Mouse (Mus musculus) liver, adult 2 months (tissue): Measurements from ENCODE around the gene Fat2. TPM values are rescaled to one million over a fixed set of nuclear protein-coding genes. Genes with fewer than 3 reads are reported as not detected.

ENCODE experiments used
- DNase-seq: peaks from one replicate; pipeline ENCODE4 v3.0.0-alpha.2; 2011; ENCODE audit warnings: low read depth, low spot score; ENCODE audit errors: extremely low read depth
- H3K27ac ChIP-seq: fragments of 200-500 bp; replicated peaks from 2 replicates; pipeline ENCODE4 v1.5.1; 2012; ENCODE audit warnings: low read depth, mild to moderate bottlenecking, control low read depth, inconsistent platforms, low read length; ENCODE audit not compliant: insufficient read depth
- H3K27me3 ChIP-seq: fragments of 200-500 bp; 2 replicates; pipeline ENCODE4 v1.6.1; 2012; ENCODE audit warnings: mild to moderate bottlenecking, moderate library complexity, low read length, inconsistent platforms; ENCODE audit not compliant: control insufficient read depth, insufficient read depth
- H3K36me3 ChIP-seq: fragments of 200-500 bp; 2 replicates; pipeline ENCODE4 v1.6.1; 2012; ENCODE audit warnings: low read length, inconsistent platforms; ENCODE audit not compliant: control insufficient read depth, insufficient read depth
- H3K4me1 ChIP-seq: fragments of 200-500 bp; 2 replicates; pipeline ENCODE4 v1.6.1; 2011; ENCODE audit warnings: low read length; ENCODE audit not compliant: control insufficient read depth, insufficient read depth
- H3K4me3 ChIP-seq: fragments of 200-500 bp; 2 replicates; pipeline ENCODE4 v1.5.1; 2011; ENCODE audit warnings: low read depth, mild to moderate bottlenecking, control low read depth, low read length, moderate library complexity; ENCODE audit not compliant: insufficient read depth
- H3K79me2 ChIP-seq: fragments of 200-500 bp; 2 replicates; pipeline ENCODE4 v1.6.1; 2012; ENCODE audit warnings: inconsistent platforms, mild to moderate bottlenecking, low read length, moderate library complexity; ENCODE audit not compliant: control insufficient read depth, insufficient read depth
- H3K9ac ChIP-seq: fragments of 200-500 bp; 2 replicates; pipeline ENCODE4 v1.6.1; 2012; ENCODE audit warnings: low read depth, mild to moderate bottlenecking, control low read depth, inconsistent platforms, low read length
- CTCF ChIP-seq: fragments of 200-500 bp; IDR thresholded peaks from 2 replicates; pipeline ENCODE4 v1.5.1; 2011; ENCODE audit warnings: low read depth, low read length, control low read depth
- POLR2A ChIP-seq: fragments of 200-500 bp; IDR thresholded peaks from 2 replicates; pipeline ENCODE4 v1.6.1; 2011; ENCODE audit warnings: low read length, control low read depth; ENCODE audit not compliant: insufficient read depth; ENCODE audit errors: extremely low read depth
- WGBS: fragments of 180-500 bp; shearing (Covaris S2); methylation state at CpG from one replicate; pipeline ENCODE4 v1.1.7; 2018; 5-methylcytosine and 5-hydroxymethylcytosine counted together
- polyA plus RNA-seq: library from polyadenylated mRNA; depleted of rRNA; stranded (reverse); fragments of >200 nt; gene quantifications from 2 replicates; pipeline ENCODE4 v1.2.3, GENCODE M21; 2012
- total RNA-seq: library from RNA; depleted of rRNA; stranded (reverse); fragments of >200 nt; gene quantifications from 2 replicates; pipeline ENCODE4 v1.2.3, GENCODE M21; 2014

Fat2 gene
- total and polyA plus RNA-seq, 2 experiments: not detected

DNA sequence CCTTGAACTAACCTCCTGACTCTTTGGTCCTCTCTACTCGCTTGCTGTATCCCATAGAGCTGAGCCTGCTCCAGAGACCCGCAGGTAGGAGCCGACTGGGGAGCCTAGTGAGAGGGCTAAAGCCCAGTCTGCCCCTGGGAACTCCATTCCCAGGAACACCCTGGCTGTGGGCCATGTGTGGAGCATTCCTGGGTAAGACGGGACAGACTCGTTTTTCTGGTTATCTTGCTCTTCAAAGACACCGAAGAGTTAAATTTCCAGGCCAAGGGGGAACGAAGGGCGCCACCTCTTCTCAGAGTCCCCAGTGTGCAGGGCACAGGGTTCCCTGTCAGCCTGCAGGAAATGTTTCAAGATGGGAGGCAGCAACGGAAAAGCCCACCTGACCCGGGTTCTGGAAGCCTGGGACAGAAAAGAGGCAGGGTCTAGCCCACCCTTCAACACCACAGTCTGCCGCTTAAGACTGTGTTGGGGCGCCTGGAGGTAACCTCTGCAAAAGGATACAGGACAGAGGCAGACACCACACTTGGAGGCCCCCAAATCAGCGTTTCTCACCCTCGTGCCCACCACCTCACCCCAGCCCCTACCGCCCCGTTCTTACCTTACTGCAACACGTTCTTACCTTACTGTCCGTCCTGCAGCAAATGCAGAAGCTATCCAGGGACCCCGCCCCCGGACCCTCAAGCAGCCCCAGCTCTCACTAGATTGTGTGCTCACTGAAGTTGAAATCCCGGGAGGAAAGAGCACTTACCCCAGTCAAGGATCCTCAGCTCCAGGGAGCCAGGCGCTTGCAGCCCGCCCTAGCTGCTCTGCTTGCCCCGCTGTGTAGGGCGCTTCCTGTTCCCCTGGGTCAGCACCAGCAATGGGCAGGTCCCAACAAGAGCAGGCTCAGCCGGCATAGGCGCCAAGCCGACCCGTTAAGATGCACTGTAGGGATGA lies 22.3 kb downstream of the Fat2 start:
- 30% methylated on average over 29 of the region's 29 CpGs for WGBS
- TF ChIP-seq CTCF (no peak), POLR2A (no peak)
- no peaks in the 10 kb centered on the region for H3K27me3 ChIP-seq
- DNase-seq: no peak
- no peaks in the 10 kb centered on the region for H3K79me2 ChIP-seq
- no peak overlapping the region for H3K4me3 ChIP-seq
- no peak overlapping the region for H3K9ac ChIP-seq
- H3K36me3 ChIP-seq: no peaks in the 10 kb centered on the region
- H3K4me1 ChIP-seq: no peaks in the 10 kb centered on the region
- H3K27ac ChIP-seq: no peak overlapping the region

DNA sequence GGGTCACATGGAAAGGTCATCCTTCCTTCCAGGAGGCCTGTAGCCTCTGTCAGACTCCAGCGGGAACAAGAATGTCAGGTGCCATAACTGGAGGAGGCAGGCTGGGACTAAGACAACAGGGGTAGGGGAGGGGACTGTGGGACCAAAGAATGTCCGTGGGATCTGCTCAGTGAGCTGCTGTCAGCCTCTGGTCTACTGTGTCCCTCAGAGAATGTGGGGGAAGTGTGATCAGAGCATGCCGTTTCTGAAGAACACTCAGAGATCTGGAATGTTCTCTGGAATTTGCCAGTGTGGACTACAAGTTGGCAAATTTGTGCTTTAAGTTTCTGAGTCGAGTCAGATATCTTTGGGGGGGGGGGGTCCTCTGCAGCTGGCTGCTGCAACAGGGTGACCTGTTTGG lies 34.0 kb downstream of the Fat2 start:
- TF ChIP-seq CTCF (no peak), POLR2A (no peak)
- H3K27me3 ChIP-seq: no peaks in the 10 kb centered on the region
- no peaks in the 10 kb centered on the region for H3K36me3 ChIP-seq
- H3K4me1 ChIP-seq: no peaks in the 10 kb centered on the region
- no peak overlapping the region for H3K27ac ChIP-seq
- WGBS: 82% methylated on average over 4 of the region's 4 CpGs
- DNase-seq: no peak
- no peak overlapping the region for H3K9ac ChIP-seq
- no peak overlapping the region for H3K4me3 ChIP-seq
- H3K79me2 ChIP-seq: no peaks in the 10 kb centered on the region

DNA sequence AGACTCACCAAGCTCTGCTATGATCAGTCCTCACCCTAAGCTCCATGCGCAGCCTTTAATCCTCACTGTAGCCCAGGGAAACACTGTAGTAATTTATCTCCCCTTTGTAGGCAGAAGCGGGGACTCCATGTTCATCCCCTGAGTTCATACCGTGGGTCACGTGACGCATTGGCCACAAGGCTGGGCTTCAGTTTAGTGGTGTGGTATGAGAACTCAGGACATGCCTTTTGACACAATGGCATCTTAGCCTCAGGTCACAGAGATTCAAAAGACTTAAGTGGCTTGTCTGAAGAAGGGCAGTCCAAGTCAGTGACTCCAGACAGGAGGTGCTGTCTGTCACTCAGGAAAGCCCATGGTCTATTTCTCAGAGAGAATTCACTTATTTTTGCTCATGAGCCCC lies 43.2 kb downstream of the Fat2 start:
- H3K36me3 ChIP-seq: no peaks in the 10 kb centered on the region
- 89% methylated on average over 5 of the region's 5 CpGs for WGBS
- H3K27ac ChIP-seq: no peak overlapping the region
- TF ChIP-seq CTCF (no peak), POLR2A (no peak)
- no peak overlapping the region for H3K4me3 ChIP-seq
- no peak overlapping the region for H3K9ac ChIP-seq
- no peak for DNase-seq
- H3K4me1 ChIP-seq: no peaks in the 10 kb centered on the region
- H3K79me2 ChIP-seq: no peaks in the 10 kb centered on the region
- no peaks in the 10 kb centered on the region; the same call in 1 of the 2 replicates for H3K27me3 ChIP-seq

DNA sequence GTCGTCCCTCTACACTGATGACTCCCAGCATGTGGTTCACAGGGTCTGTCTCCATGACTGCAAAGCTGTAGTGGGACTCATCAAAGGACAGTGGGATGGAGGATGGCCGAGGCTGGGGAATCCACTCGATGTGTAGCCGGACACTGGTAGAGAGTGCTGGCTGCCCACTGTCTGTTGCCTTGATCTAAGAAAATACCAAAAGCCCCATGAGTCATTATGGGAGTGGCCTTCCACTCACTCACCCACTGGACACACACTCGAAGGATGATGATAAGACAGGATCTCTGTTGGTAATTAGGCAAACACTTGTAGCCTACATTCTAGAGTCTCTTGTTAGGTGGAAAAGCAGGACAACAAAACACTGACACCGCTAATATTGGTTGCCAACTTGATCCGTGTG lies 44.5 kb downstream of the Fat2 start:
- Histone ChIP-seq H3K36me3 (no peaks in the 10 kb centered on the region), H3K4me3 (no peak overlapping the region), H3K27me3 (no peaks in the 10 kb centered on the region; the same call in 1 of the 2 replicates), H3K27ac (no peak overlapping the region), H3K79me2 (no peaks in the 10 kb centered on the region), H3K9ac (no peak overlapping the region), H3K4me1 (no peaks in the 10 kb centered on the region)
- TF ChIP-seq POLR2A: no peak
- no peak for TF ChIP-seq CTCF
- 90% methylated on average over 7 of the region's 7 CpGs for WGBS
- no peak for DNase-seq

DNA sequence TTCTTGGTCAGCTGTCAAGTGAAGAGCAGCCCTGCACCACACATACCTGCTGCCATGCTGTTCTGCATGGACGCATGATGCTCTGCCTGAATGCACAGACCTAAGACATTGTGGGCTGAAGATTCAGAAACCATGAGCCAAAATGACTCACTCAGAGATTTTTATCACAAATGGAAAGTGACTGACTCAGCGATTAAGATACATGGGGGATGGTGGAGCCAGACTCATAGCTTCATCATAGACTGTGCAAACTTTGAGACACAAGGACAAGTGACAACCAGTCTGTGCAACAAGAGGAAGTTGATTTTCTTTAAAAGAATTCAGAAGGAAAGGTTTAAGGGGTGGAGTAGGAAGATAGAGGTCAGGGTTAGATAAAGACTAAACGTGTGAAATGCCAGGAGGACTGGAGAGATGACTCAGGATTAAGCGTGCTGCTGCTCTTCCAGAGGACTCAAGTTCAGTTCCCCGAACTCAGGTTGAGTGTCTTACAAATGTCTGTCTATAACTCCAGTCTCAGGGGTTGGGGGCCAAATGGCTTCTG lies 46.4 kb downstream of the Fat2 start:
- TF ChIP-seq CTCF (no peak), POLR2A (no peak)
- H3K4me3 ChIP-seq: no peak overlapping the region
- 74% methylated on average over 5 of the region's 5 CpGs for WGBS
- H3K27ac ChIP-seq: no peak overlapping the region
- H3K36me3 ChIP-seq: no peaks in the 10 kb centered on the region
- no peak overlapping the region for H3K9ac ChIP-seq
- no peaks in the 10 kb centered on the region for H3K27me3 ChIP-seq
- no peaks in the 10 kb centered on the region for H3K4me1 ChIP-seq
- H3K79me2 ChIP-seq: no peaks in the 10 kb centered on the region
- no peak for DNase-seq

DNA sequence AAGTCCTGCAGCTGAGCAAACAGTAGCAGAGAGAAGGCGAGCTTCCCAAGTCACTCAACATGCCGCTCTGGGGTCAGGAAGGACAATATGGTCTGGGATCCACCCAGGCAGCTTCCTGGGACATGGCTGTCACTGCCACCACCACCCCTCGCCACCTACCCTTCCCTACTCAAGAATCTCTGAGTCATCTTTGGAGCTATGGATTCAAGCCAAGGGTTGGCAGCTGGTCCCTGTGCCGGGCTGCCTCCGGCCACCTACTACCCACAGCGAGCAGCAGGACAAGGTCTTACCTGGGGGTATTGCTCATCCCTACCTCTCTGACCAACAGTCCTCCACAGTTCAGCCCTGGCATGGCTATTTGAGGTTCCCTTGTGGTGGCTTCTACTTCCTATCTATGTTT lies 61.6 kb downstream of the Fat2 start:
- TF ChIP-seq CTCF (no peak), POLR2A (no peak)
- Histone ChIP-seq H3K9ac (no peak overlapping the region), H3K27me3 (no peaks in the 10 kb centered on the region; the same call in 1 of the 2 replicates), H3K4me3 (no peak overlapping the region), H3K4me1 (no peaks in the 10 kb centered on the region), H3K27ac (no peak overlapping the region), H3K36me3 (no peaks in the 10 kb centered on the region), H3K79me2 (no peaks in the 10 kb centered on the region)
- 78% methylated on average over 6 of the region's 6 CpGs for WGBS
- no peak for DNase-seq
